Mouse (Mus musculus): ENCODE measurements around the gene Dhrs3.

Dhrs3 gene

GRCm38 (mm10) chr4:144898036-144898649 is 5.5 kb downstream of the Dhrs3 start:
- no peak for DNase-seq (ENCODE audit: low spot score)

- DNase-seq (ENCODE audit: low spot score) = no peak
Observed at GRCm38 (mm10) chr4:144898737-144899136, 6.1 kb downstream of the Dhrs3 start.

GRCm38 (mm10) chr4:144901561-144902111 is 9.0 kb downstream of the Dhrs3 start:
- no peak for DNase-seq (ENCODE audit: low spot score)

GRCm38 (mm10) chr4:144903088-144903487 is 10.5 kb downstream of the Dhrs3 start:
- no peak for DNase-seq (ENCODE audit: low spot score)

GRCm38 (mm10) chr4:144903932-144904331 is 11.3 kb downstream of the Dhrs3 start:
- DNase-seq (ENCODE audit: low spot score) = no peak

- no peak for DNase-seq (ENCODE audit: low spot score)
Observed at GRCm38 (mm10) chr4:144905128-144905527, 12.5 kb downstream of the Dhrs3 start.

- DNase-seq (ENCODE audit: low spot score) = no peak
Observed at GRCm38 (mm10) chr4:144906001-144906889, 13.6 kb downstream of the Dhrs3 start.

GRCm38 (mm10) chr4:144906978-144907703 is 14.5 kb downstream of the Dhrs3 start:
- DNase-seq (ENCODE audit: low spot score) = no peak

GRCm38 (mm10) chr4:144908825-144909224 is 16.2 kb downstream of the Dhrs3 start:
- no peak for DNase-seq (ENCODE audit: low spot score)

- DNase-seq (ENCODE audit: low spot score) = no peak
Observed at GRCm38 (mm10) chr4:144910281-144910680, 17.7 kb downstream of the Dhrs3 start.

- no peak for DNase-seq (ENCODE audit: low spot score)
Observed at GRCm38 (mm10) chr4:144913298-144914152, 20.9 kb downstream of the Dhrs3 start.

- no peak for DNase-seq (ENCODE audit: low spot score)
Observed at GRCm38 (mm10) chr4:144916520-144916919, 23.9 kb downstream of the Dhrs3 start.

GRCm38 (mm10) chr4:144917101-144917500 is 24.5 kb downstream of the Dhrs3 start:
- DNase-seq (ENCODE audit: low spot score) = no peak

GRCm38 (mm10) chr4:144918501-144918900 is 25.9 kb downstream of the Dhrs3 start:
- no peak for DNase-seq (ENCODE audit: low spot score)

- no peak for DNase-seq (ENCODE audit: low spot score)
Observed at GRCm38 (mm10) chr4:144928693-144929436, 36.2 kb downstream of the Dhrs3 start.

- peak; percentile 63 for DNase-seq (ENCODE audit: low spot score)
Observed at GRCm38 (mm10) chr4:144929811-144930221, 37.2 kb downstream of the Dhrs3 start.

- peak; percentile 65 for DNase-seq (ENCODE audit: low spot score)
Observed at GRCm38 (mm10) chr4:144930366-144930765, 37.7 kb downstream of the Dhrs3 start.

- DNase-seq (ENCODE audit: low spot score) = no peak
Observed at GRCm38 (mm10) chr4:144931167-144931566, 38.5 kb downstream of the Dhrs3 start.

- no peak for DNase-seq (ENCODE audit: low spot score)
Observed at GRCm38 (mm10) chr4:144934501-144934900, 41.9 kb downstream of the Dhrs3 start.

GRCm38 (mm10) chr4:144936563-144937154 is 44.0 kb downstream of the Dhrs3 start:
- no peak for DNase-seq (ENCODE audit: low spot score)
